Mouse (Mus musculus): Measurements from ENCODE around the gene Cd2ap.

DNA sequence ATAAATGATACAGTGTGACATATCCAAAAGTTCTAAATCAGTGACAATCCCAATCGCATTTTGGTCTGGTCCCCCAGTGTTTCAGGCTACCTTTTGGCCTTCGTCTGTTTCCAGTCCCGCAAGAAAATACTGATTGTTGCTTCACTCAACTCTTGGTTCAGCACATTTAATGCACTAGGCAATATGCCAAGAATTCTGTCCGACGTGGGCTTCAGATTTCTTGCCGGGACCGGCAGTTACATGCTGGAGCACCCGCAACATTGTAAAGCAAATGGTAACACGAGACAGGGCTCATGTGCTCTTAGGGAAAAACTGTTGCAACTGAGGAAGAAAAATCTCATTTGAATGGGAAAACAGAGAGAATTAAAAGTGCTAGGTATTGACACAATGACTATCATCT lies 42.3 kb upstream of the Cd2ap start:
- no peak for TF ChIP-seq CTCF (IDR thresholded peaks at IDR 0.05)
- TF ChIP-seq EP300 (IDR thresholded peaks at IDR 0.05; ENCODE audit: insufficient read depth, low read depth, low read length): no peak
- TF ChIP-seq POLR2A (IDR thresholded peaks at IDR 0.05; ENCODE audit: insufficient read depth, low read depth, low read length): no peak

Measured in heart, adult 2 months (tissue).